Mouse (Mus musculus): ENCODE data around the gene Vmn1r21.

- no peak for TF ChIP-seq CTCF (conservative IDR thresholded peaks at IDR 0.05; ENCODE audit: insufficient read depth, insufficient read length, low read depth, low read length)
- TF ChIP-seq POLR2A (IDR thresholded peaks at IDR 0.05; ENCODE audit: low read depth, low read length) = no peak
These were observed 38.1 kb downstream of the Vmn1r21 start for GRCm38 (mm10) chr6:57811748-57812730.
